Comparison of ENCODE assay signal across 8 mouse cellular contexts in the genomic region with DNA sequence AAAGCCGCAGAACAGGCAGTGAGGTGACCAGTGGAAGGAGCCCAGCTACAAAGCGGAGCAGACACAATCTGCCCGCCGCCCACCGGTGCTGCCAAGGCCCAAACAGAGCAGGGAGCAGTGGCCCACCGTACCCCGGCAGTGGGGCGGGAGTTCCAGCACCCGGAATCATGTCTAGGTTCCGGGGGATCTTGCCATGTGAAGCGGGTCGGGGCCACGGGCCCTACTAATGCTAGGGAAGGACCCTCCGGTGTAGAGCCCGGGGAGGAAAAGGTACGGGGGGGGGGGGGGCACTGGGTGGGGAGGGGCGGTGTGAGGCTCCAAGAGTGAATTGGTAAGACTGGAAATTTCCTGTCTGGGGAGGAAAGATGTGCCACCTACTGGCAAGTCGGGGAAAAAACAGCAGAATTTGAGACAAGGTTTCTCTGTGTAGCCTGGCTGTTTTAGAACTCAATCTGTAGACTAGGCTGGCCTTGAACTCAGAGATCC. TPM values are rescaled to one million over a fixed set of nuclear protein-coding genes. Genes with fewer than 3 reads are reported as not detected.
DNase-seq lines count a peak whose midpoint lies in the region; ATAC-seq and TF ChIP-seq lines count a peak whose summit lies in the region.

No protein-coding gene starts in this region.

- TF ChIP-seq CTCF in CH12.LX (conservative IDR thresholded peaks at IDR 0.05 in 1 of 2, IDR thresholded peaks at IDR 0.05 in 1 of 2; ENCODE audit: low read depth in 2 of 2, low read length in 2 of 2): peak; percentile 28 to 70; a peak in 3 of 4 replicates

- H3K9me3 ChIP-seq in CH12.LX (replicated peaks; ENCODE audit: low read length): no peaks in the 10 kb centered on the region
- no peaks in the 10 kb centered on the region for H3K9me3 ChIP-seq in heart, embryonic 14.5 days (ENCODE audit: control insufficient read depth, low read length)
- no peaks in the 10 kb centered on the region for H3K9me3 ChIP-seq in stomach, embryonic 14.5 days (ENCODE audit: control insufficient read depth, low read depth, low read length)

- H3K9ac ChIP-seq in CH12.LX (ENCODE audit: insufficient read depth, low read depth): peak overlapping the region; percentile 39; the same call in 1 of the 2 replicates
- H3K9ac ChIP-seq in heart, embryonic 14.5 days (ENCODE audit: low read length): peak overlapping the region; percentile 67
- no peak overlapping the region; the same call in 1 of the 2 replicates for H3K9ac ChIP-seq in stomach, embryonic 14.5 days (replicated peaks; ENCODE audit: low read depth, low read length)

- WGBS in heart, embryonic 14.5 days: 14% methylated on average over 16 of the region's 18 CpGs
- 17% methylated on average over 17 of the region's 18 CpGs for WGBS in stomach, embryonic 14.5 days

- H3K4me2 ChIP-seq in CH12.LX (ENCODE audit: insufficient read depth, low read depth, poor library complexity, severe bottlenecking): peak overlapping the region; percentile 93
- H3K4me2 ChIP-seq in heart, embryonic 14.5 days (ENCODE audit: low read length): peak overlapping the region; percentile 75
- H3K4me2 ChIP-seq in stomach, embryonic 14.5 days (replicated peaks; ENCODE audit: low read depth, low read length): peak overlapping the region; percentile 46

- 0 out of 2 replicates have a peak, but pooled peaks have one; percentile 43 for ATAC-seq in heart, embryonic 14.5 days (ENCODE audit: insufficient number of reproducible peaks, insufficient read depth, low FRiP score, low read depth)
- ATAC-seq in stomach, embryonic 14.5 days (ENCODE audit: insufficient number of reproducible peaks, insufficient read depth, low FRiP score, low read depth): 0 out of 2 replicates have a peak, but pooled peaks have one; percentile 44

- peak; percentile 50 for DNase-seq in 3T3-L1 (ENCODE audit: low read depth, low spot score)
- peak; percentile 47 for DNase-seq in CH12.LX (ENCODE audit: extremely low read depth)
- DNase-seq in cerebellum, postnatal 36 days: peak; percentile 44 to 51
- peak; percentile 43 for DNase-seq in kidney, postnatal 14 days
- DNase-seq in lung, postnatal 36 days: peak; percentile 37
- DNase-seq in c-Kit-positive CD71-positive TER-119-positive erythroid progenitor cells, embryonic 14.5 days (ENCODE audit: low spot score): no peak

- no peak overlapping the region for H3K27ac ChIP-seq in CH12.LX (ENCODE audit: insufficient read depth, low read depth)
- no peak overlapping the region for H3K27ac ChIP-seq in heart, embryonic 14.5 days (replicated peaks in 1 of 2; ENCODE audit: control insufficient read depth in 1 of 2, insufficient read depth in 1 of 2, low read depth in 2 of 2, low read length in 2 of 2)
- H3K27ac ChIP-seq in stomach, embryonic 14.5 days (ENCODE audit: low read length): no peak overlapping the region

- no peaks in the 10 kb centered on the region for H3K27me3 ChIP-seq in CH12.LX (replicated peaks)
- H3K27me3 ChIP-seq in heart, embryonic 14.5 days (ENCODE audit: control insufficient read depth, insufficient read depth, low read length): no peaks in the 10 kb centered on the region
- H3K27me3 ChIP-seq in stomach, embryonic 14.5 days (ENCODE audit: control insufficient read depth, insufficient read depth, low read length): no peaks in the 10 kb centered on the region

- H3K4me3 ChIP-seq in CH12.LX (replicated peaks in 1 of 3; ENCODE audit: low read depth in 2 of 3, low read length in 2 of 3, poor library complexity in 1 of 3): peak overlapping the region in 2 of 3 experiments; percentile 10 to 50
- peak overlapping the region; percentile 36 to 42 for H3K4me3 ChIP-seq in heart, embryonic 14.5 days (ENCODE audit: control insufficient read depth in 1 of 2, insufficient read depth in 1 of 2, low read depth in 1 of 2, low read length in 2 of 2)
- H3K4me3 ChIP-seq in stomach, embryonic 14.5 days (ENCODE audit: low read depth, low read length): peak overlapping the region; percentile 28; the same call in 1 of the 2 replicates

- dilution Hi-C loops in CH12.LX (cut with MboI; ENCODE audit: extremely low pct_ligation_motif_present, extremely low pct_unique_long_range_greater_than_20kb, low sequenced_read_pairs): no loop called here

- TF ChIP-seq RAD21 in CH12.LX (IDR thresholded peaks at IDR 0.05; ENCODE audit: low read depth, low read length): peak; percentile 51

- in situ Hi-C loops in CH12.LX (cut with MboI; ENCODE audit: low pct_ligation_motif_present, low pct_unique_long_range_greater_than_20kb, low sequenced_read_pairs): loop anchor here (10.0 kb wide), 3 partner anchors 79 to 319 kb away; no protein-coding TSS in a partner anchor

- 0 out of 4 replicates have a peak, but pooled peaks cover 0 to 4% of the 10 kb centered on the region in 2 experiments for H3K4me1 ChIP-seq in CH12.LX (ENCODE audit: control insufficient read depth in 1 of 2, insufficient read depth in 2 of 2)
- H3K4me1 ChIP-seq in heart, embryonic 14.5 days (ENCODE audit: control insufficient read depth in 2 of 2, insufficient read depth in 2 of 2, low read length in 2 of 2): no peaks in the 10 kb centered on the region
- H3K4me1 ChIP-seq in stomach, embryonic 14.5 days (ENCODE audit: control insufficient read depth, insufficient read depth, low read length): no peaks in the 10 kb centered on the region

- TF ChIP-seq EP300 in CH12.LX (IDR thresholded peaks at IDR 0.05; ENCODE audit: low read length): no peak

- no peaks in the 10 kb centered on the region for H3K79me2 ChIP-seq in CH12.LX (replicated peaks; ENCODE audit: control insufficient read depth, extremely low read depth, insufficient read depth, poor library complexity, severe bottlenecking)

- TF ChIP-seq POLR2A in CH12.LX (IDR thresholded peaks at IDR 0.05; ENCODE audit: low read depth, low read length): no peak

- H3K36me3 ChIP-seq in CH12.LX (replicated peaks in 1 of 2; ENCODE audit: control insufficient read depth in 1 of 2, insufficient read depth in 1 of 2, low read length in 1 of 2): peaks cover 4 to 15% of the 10 kb centered on the region in 2 experiments
- H3K36me3 ChIP-seq in heart, embryonic 14.5 days (ENCODE audit: control insufficient read depth, insufficient read depth, low read length): peaks cover 25% of the 10 kb centered on the region
- H3K36me3 ChIP-seq in stomach, embryonic 14.5 days (ENCODE audit: control insufficient read depth, insufficient read depth, low read length): peaks cover 2% of the 10 kb centered on the region; the same call in 1 of the 2 replicates

TF ChIP-seq in CH12.LX, 34 proteins besides CTCF, POLR2A, EP300 and RAD21:
- TF ChIP-seq USF2 (conservative IDR thresholded peaks at IDR 0.05; ENCODE audit: low read depth, low read length) (no peak), PAX5 (IDR thresholded peaks at IDR 0.05; ENCODE audit: low read length) (no peak), SMC3 (IDR thresholded peaks at IDR 0.05; ENCODE audit: low read depth, low read length) (peak; percentile 42), ETS1 (conservative IDR thresholded peaks at IDR 0.05; ENCODE audit: low read depth, low read length) (no peak), USF1 (IDR thresholded peaks at IDR 0.05; ENCODE audit: low read depth, low read length) (no peak)

RNA-seq across cellular contexts. Expression of gene Prmt2, which starts 33.8 kb away (rescaled TPM):
- total RNA-seq in CH12.LX (2012; rRNA removed) (11.3 and 14.4 TPM in 2 replicates), CH12.LX (2014; rRNA removed) (6.1 and 6.4 TPM in 2 replicates)
- polyA plus RNA-seq in CH12.LX (2012; ENCODE audit: insufficient read length, low read depth): 14.9 and 15.0 TPM in 2 replicates
- 57.7 and 58.6 TPM in 2 replicates for polyA plus RNA-seq in heart, embryonic 14.5 days (2014; fragmentation: Nextera tagmentation; extraction: Ambion mirVana)
- 58.1 and 61.4 TPM in 2 replicates for polyA plus RNA-seq in stomach, embryonic 14.5 days (2014; fragmentation: Nextera tagmentation; extraction: Ambion mirVana)

RNA-seq across cellular contexts. Expression of gene S100b, which starts 49.8 kb away (rescaled TPM):
- total RNA-seq in CH12.LX (2012; rRNA removed) (not detected in 2 replicates), CH12.LX (2014; rRNA removed) (not detected in 2 replicates)
- polyA plus RNA-seq in CH12.LX (2012; ENCODE audit: insufficient read length, low read depth): not detected in 2 replicates
- polyA plus RNA-seq in heart, embryonic 14.5 days (2014; fragmentation: Nextera tagmentation; extraction: Ambion mirVana): 0.80 and 1.1 TPM in 2 replicates
- polyA plus RNA-seq in stomach, embryonic 14.5 days (2014; fragmentation: Nextera tagmentation; extraction: Ambion mirVana): 1.6 and 2.1 TPM in 2 replicates

RNA-seq across cellular contexts. Expression of gene Slc5a4a, which starts 56.6 kb away (rescaled TPM):
- total RNA-seq in CH12.LX (2012; rRNA removed): 0.04 TPM in 1 of 2 replicates, not detected in the other
- total RNA-seq in CH12.LX (2014; rRNA removed): not detected in 2 replicates
- polyA plus RNA-seq in CH12.LX (2012; ENCODE audit: insufficient read length, low read depth): not detected in 2 replicates
- not detected in 2 replicates for polyA plus RNA-seq in heart, embryonic 14.5 days (2014; fragmentation: Nextera tagmentation; extraction: Ambion mirVana)
- not detected in 2 replicates for polyA plus RNA-seq in stomach, embryonic 14.5 days (2014; fragmentation: Nextera tagmentation; extraction: Ambion mirVana)
